Mouse (Mus musculus) myocyte (in vitro differentiated cells): ENCODE data around the gene Gpat2.

Source experiments
- CEBPB ChIP-seq: IDR thresholded peaks from 2 replicates; pipeline ENCODE4 v1.6.1; 2011; ENCODE audit warnings: mild to moderate bottlenecking, moderate library complexity; ENCODE audit not compliant: poor library complexity, insufficient read depth, severe bottlenecking
- E2F4 ChIP-seq: IDR thresholded peaks from one replicate; pipeline ENCODE4 v1.6.1; 2011; ENCODE audit warnings: mild to moderate bottlenecking, control low read depth, moderate library complexity; ENCODE audit not compliant: insufficient read depth
- MAX ChIP-seq: IDR thresholded peaks from one replicate; pipeline ENCODE4 v1.6.1; 2011; ENCODE audit warnings: low read depth, mild to moderate bottlenecking, control low read depth
- MYOD1 ChIP-seq, 3 experiments: IDR thresholded peaks; one replicate each; pipeline ENCODE4 v1.6.1; 2011; ENCODE audit warnings: control low read depth in 2 of 3, low read depth in 2 of 3, mild to moderate bottlenecking in 2 of 3, moderate library complexity in 1 of 3; ENCODE audit not compliant: insufficient read length in 2 of 3, control insufficient read depth in 1 of 3
- POLR2A ChIP-seq: IDR thresholded peaks from one replicate; pipeline ENCODE4 v1.6.1; 2011; ENCODE audit warnings: low read depth, mild to moderate bottlenecking, control low read depth, moderate library complexity; ENCODE audit not compliant: insufficient read length
- POLR2AphosphoS2 ChIP-seq: IDR thresholded peaks from one replicate; pipeline ENCODE4 v1.6.1; 2011; ENCODE audit warnings: low read depth, control low read depth; ENCODE audit not compliant: insufficient read length
- REST ChIP-seq: IDR thresholded peaks from one replicate; pipeline ENCODE4 v1.6.1; 2011; ENCODE audit warnings: mild to moderate bottlenecking, control low read depth, moderate library complexity; ENCODE audit not compliant: insufficient read depth, insufficient read length
- SRF ChIP-seq: IDR thresholded peaks from one replicate; pipeline ENCODE4 v1.6.1; 2011; ENCODE audit warnings: low read depth; ENCODE audit not compliant: control insufficient read depth, insufficient read length
- TCF12 ChIP-seq: IDR thresholded peaks from one replicate; pipeline ENCODE4 v1.6.1; 2011; ENCODE audit warnings: mild to moderate bottlenecking, control low read depth; ENCODE audit not compliant: poor library complexity, insufficient read depth, severe bottlenecking
- TCF3 ChIP-seq: IDR thresholded peaks from one replicate; pipeline ENCODE4 v1.6.1; 2011; ENCODE audit warnings: low read depth, control low read depth; ENCODE audit not compliant: insufficient read length
- USF1 ChIP-seq: IDR thresholded peaks from one replicate; pipeline ENCODE4 v1.6.1; 2011; ENCODE audit warnings: low read depth, mild to moderate bottlenecking, control low read depth, moderate library complexity

DNA sequence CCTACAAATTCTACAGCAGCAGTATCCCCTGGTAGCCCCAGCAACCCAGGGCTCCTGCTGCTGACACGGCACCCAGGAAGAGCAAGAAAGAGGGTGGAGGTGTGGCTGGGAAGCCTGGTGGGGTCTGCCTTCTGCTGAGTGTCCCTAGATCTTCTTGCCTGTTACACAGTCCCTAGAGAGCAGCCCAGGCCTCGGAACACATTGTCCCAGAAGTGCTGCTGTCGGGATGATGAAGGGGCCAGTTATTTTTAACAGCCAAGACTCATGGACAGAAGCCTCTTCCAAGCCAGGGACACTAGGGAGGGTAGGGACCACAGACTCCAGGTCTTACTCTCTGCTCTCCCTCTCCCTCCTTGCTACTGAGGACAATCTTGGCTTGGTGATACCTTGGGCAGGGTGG, 45.7 kb upstream of the Gpat2 start:
- no peak for TF ChIP-seq E2F4
- TF ChIP-seq POLR2A = no peak
- no peak for TF ChIP-seq TCF3
- TF ChIP-seq USF1 = no peak
- no peak for TF ChIP-seq MAX
- no peak for TF ChIP-seq TCF12
- no peak for TF ChIP-seq MYOD1 (IDR thresholded peaks at IDR 0.05; ENCODE audit: control insufficient read depth in 1 of 3, insufficient read length in 2 of 3, low read depth in 2 of 3)
- no peak for TF ChIP-seq POLR2AphosphoS2
- TF ChIP-seq SRF = no peak
- no peak for TF ChIP-seq REST
- no peak for TF ChIP-seq CEBPB
